Mouse (Mus musculus) G1E-ER4 (cell line): Measurements from ENCODE around the gene Tmem56. TPM values are rescaled to one million over a fixed set of nuclear protein-coding genes. Genes with fewer than 3 reads are reported as not detected.

Source experiments
- GATA1 ChIP-seq: IDR thresholded peaks from one replicate; pipeline ENCODE4 v1.8.0; 2012; ENCODE audit warnings: low read length, inconsistent platforms
- polyA plus RNA-seq: library from polyadenylated mRNA; stranded (reverse); fragments of >175 nt; gene quantifications from 2 replicates; pipeline ENCODE4 v1.2.3, GENCODE M21; 2012

The Tmem56 gene
- polyA plus RNA-seq, 1 experiment, result 16.8 TPM

- TF ChIP-seq GATA1, result no peak
These were observed 69.4 kb downstream of the Tmem56 start for GRCm38 (mm10) chr3:121213501-121213900.

GRCm38 (mm10) chr3:121212156-121212555 is 70.7 kb downstream of the Tmem56 start:
- no peak for TF ChIP-seq GATA1

- no peak for TF ChIP-seq GATA1
These were observed 73.9 kb downstream of the Tmem56 start for GRCm38 (mm10) chr3:121208994-121209393.

GRCm38 (mm10) chr3:121206202-121206882 is 76.6 kb downstream of the Tmem56 start:
- no peak for TF ChIP-seq GATA1

- TF ChIP-seq GATA1, result no peak
These were observed 80.3 kb downstream of the Tmem56 start for GRCm38 (mm10) chr3:121202638-121203037.

- peak; percentile 84 for TF ChIP-seq GATA1
These were observed 81.7 kb downstream of the Tmem56 start for GRCm38 (mm10) chr3:121201012-121201747.

- TF ChIP-seq GATA1, result no peak
These were observed 93.7 kb downstream of the Tmem56 start for GRCm38 (mm10) chr3:121189199-121189598.

- TF ChIP-seq GATA1, result no peak
These were observed 95.4 kb downstream of the Tmem56 start for GRCm38 (mm10) chr3:121187510-121187909.

GRCm38 (mm10) chr3:121186925-121187324 is 96.0 kb downstream of the Tmem56 start:
- no peak for TF ChIP-seq GATA1

GRCm38 (mm10) chr3:121185197-121185596 is 97.7 kb downstream of the Tmem56 start:
- no peak for TF ChIP-seq GATA1

GRCm38 (mm10) chr3:121176011-121176410 is 106.9 kb downstream of the Tmem56 start:
- no peak for TF ChIP-seq GATA1

GRCm38 (mm10) chr3:121174248-121174945 is 108.5 kb downstream of the Tmem56 start:
- TF ChIP-seq GATA1, result no peak

GRCm38 (mm10) chr3:121172718-121173117 is 110.2 kb downstream of the Tmem56 start:
- no peak for TF ChIP-seq GATA1

GRCm38 (mm10) chr3:121171872-121172265 is 111.0 kb downstream of the Tmem56 start:
- no peak for TF ChIP-seq GATA1

GRCm38 (mm10) chr3:121171243-121171871 is 111.5 kb downstream of the Tmem56 start, which contains the start of gene Rwdd3:
TSS of gene Rwdd3 (minus strand) at chr3:121171695.
- TF ChIP-seq GATA1, result no peak

- TF ChIP-seq GATA1, result no peak
These were observed 112.3 kb downstream of the Tmem56 start for GRCm38 (mm10) chr3:121170631-121171030.
